32 mouse cellular contexts compared by ENCODE assay signal in genomic region chr2:49929931-49930330, GRCm38 (mm10).
A peak's percentile ranks its signal among the peaks of the same experiment; 100 is the strongest.
DNase-seq lines count a peak whose midpoint lies in the region; ATAC-seq lines count a peak whose summit lies in the region.
"Had no signal": no experiment of that assay in that cellular context is flagged by ENCODE, and none has a peak within 500 bp of the region (broad histone marks: within the 10 kb centered on the region; RNA-seq: fewer than 3 reads in every experiment).

No protein-coding gene starts in this region.

- no peak overlapping the region for H3K9ac ChIP-seq in limb, embryonic 15.5 days
- no peak overlapping the region for H3K9ac ChIP-seq in forebrain, embryonic 13.5 days
- no peak overlapping the region for H3K9ac ChIP-seq in midbrain, embryonic 14.5 days (replicated peaks; ENCODE audit: low read length)
- H3K9ac ChIP-seq: embryonic facial prominence, embryonic 13.5 days; forebrain, postnatal 0 days; heart, embryonic 13.5 days; hindbrain, embryonic 14.5 days had no signal

- no peak overlapping the region for H3K4me3 ChIP-seq in limb, embryonic 15.5 days
- H3K4me3 ChIP-seq in limb, embryonic 10.5 days: no peak overlapping the region
- H3K4me3 ChIP-seq in forebrain, embryonic 13.5 days: no peak overlapping the region
- no peak overlapping the region for H3K4me3 ChIP-seq in midbrain, embryonic 14.5 days (replicated peaks; ENCODE audit: low read depth, low read length)
- H3K4me3 ChIP-seq: embryonic facial prominence, embryonic 13.5 days; erythroblast, embryonic 14.5 days; forebrain, embryonic 10.5 days; gastrocnemius, adult 2 months; heart, embryonic 10.5 days; heart, embryonic 13.5 days had no signal

- WGBS in limb, embryonic 15.5 days: 71% methylated on average over 3 of the region's 3 CpGs
- 64% methylated on average over 3 of the region's 3 CpGs for WGBS in limb, embryonic 10.5 days
- 84% methylated on average over 3 of the region's 3 CpGs for WGBS in forebrain, embryonic 13.5 days
- WGBS in midbrain, embryonic 14.5 days: 79% methylated on average over 3 of the region's 3 CpGs

- H3K4me1 ChIP-seq in limb, embryonic 15.5 days: no peaks in the 10 kb centered on the region
- 0 out of 2 replicates have a peak, but pooled peaks cover 2% of the 10 kb centered on the region for H3K4me1 ChIP-seq in limb, embryonic 10.5 days
- H3K4me1 ChIP-seq in forebrain, embryonic 13.5 days: no peaks in the 10 kb centered on the region
- no peaks in the 10 kb centered on the region for H3K4me1 ChIP-seq in midbrain, embryonic 14.5 days (ENCODE audit: control insufficient read depth, insufficient read depth, low read length)
- H3K4me1 ChIP-seq: forebrain, embryonic 10.5 days; heart, embryonic 10.5 days; heart, embryonic 13.5 days had no signal

- no peaks in the 10 kb centered on the region for H3K9me3 ChIP-seq in limb, embryonic 15.5 days
- H3K9me3 ChIP-seq in limb, embryonic 10.5 days (replicated peaks): no peaks in the 10 kb centered on the region
- no peaks in the 10 kb centered on the region for H3K9me3 ChIP-seq in forebrain, embryonic 13.5 days (replicated peaks)
- H3K9me3 ChIP-seq in midbrain, embryonic 14.5 days (ENCODE audit: control insufficient read depth, low read length): 0 out of 2 replicates have a peak, but pooled peaks cover 3% of the 10 kb centered on the region
- H3K9me3 ChIP-seq: embryonic facial prominence, embryonic 13.5 days; forebrain, embryonic 10.5 days; heart, embryonic 10.5 days; heart, embryonic 13.5 days had no signal

- ATAC-seq in limb, embryonic 15.5 days (ENCODE audit: insufficient number of reproducible peaks, low FRiP score, low TSS enrichment, low read depth): 0 out of 2 replicates have a peak, but pooled peaks have one; percentile 14
- no peak for ATAC-seq in forebrain, embryonic 13.5 days
- ATAC-seq in midbrain, embryonic 14.5 days (ENCODE audit: low FRiP score, low TSS enrichment): no peak
- ATAC-seq: forebrain, embryonic 14.5 days; forebrain, postnatal 0 days; hindbrain, postnatal 0 days; inflammation-experienced regulatory T-cells, adult 6 months; intestine, embryonic 16.5 days had no signal

- no peaks in the 10 kb centered on the region for H3K27me3 ChIP-seq in limb, embryonic 15.5 days
- H3K27me3 ChIP-seq in limb, embryonic 10.5 days (ENCODE audit: low read depth, poor library complexity, severe bottlenecking): no peaks in the 10 kb centered on the region
- H3K27me3 ChIP-seq in forebrain, embryonic 13.5 days: no peaks in the 10 kb centered on the region
- H3K27me3 ChIP-seq in midbrain, embryonic 14.5 days (ENCODE audit: control insufficient read depth, insufficient read depth, low read length): no peaks in the 10 kb centered on the region
- H3K27me3 ChIP-seq: CH12.LX; embryonic facial prominence, embryonic 13.5 days; heart, embryonic 13.5 days had no signal

- H3K27ac ChIP-seq in limb, embryonic 15.5 days: no peak overlapping the region
- no peak overlapping the region for H3K27ac ChIP-seq in limb, embryonic 10.5 days
- H3K27ac ChIP-seq in forebrain, embryonic 13.5 days: no peak overlapping the region
- no peak overlapping the region for H3K27ac ChIP-seq in midbrain, embryonic 14.5 days (replicated peaks; ENCODE audit: low read depth, low read length)
- H3K27ac ChIP-seq: embryonic facial prominence, embryonic 13.5 days; forebrain, embryonic 10.5 days; gastrocnemius, adult 2 months; heart, embryonic 10.5 days; heart, embryonic 13.5 days; hindbrain, embryonic 14.5 days; hindbrain, postnatal 0 days had no signal

- no peak for DNase-seq in limb, embryonic 10.5 days (ENCODE audit: low spot score)
- peak; percentile 86 for DNase-seq in Muller cell, postnatal 12 days (ENCODE audit: inconsistent ontology term)
- DNase-seq in adipocyte (ENCODE audit: low spot score): peak; percentile 29
- DNase-seq in midbrain, embryonic 14.5 days: no peak
- DNase-seq in right cerebral cortex, postnatal 14 days: no peak
- DNase-seq: adrenal gland, adult 2 months; adrenal gland, postnatal 14 days; cerebellum, adult 11 months; cerebellum, adult 2 months; cerebellum, postnatal 10 days; cerebellum, postnatal 36 days; forebrain, postnatal 0 days; gastrocnemius, adult 2 months; gastrocnemius, postnatal 14 days; heart, adult 18-20 months; heart, postnatal 14 days; heart, postnatal 4 days; kidney, adult 18-20 months had no signal

- no peak overlapping the region for H3K4me2 ChIP-seq in limb, embryonic 15.5 days
- no peak overlapping the region for H3K4me2 ChIP-seq in forebrain, embryonic 13.5 days
- H3K4me2 ChIP-seq in midbrain, embryonic 14.5 days (ENCODE audit: low read length): no peak overlapping the region
- H3K4me2 ChIP-seq: embryonic facial prominence, embryonic 13.5 days; heart, embryonic 13.5 days; hindbrain, embryonic 14.5 days had no signal

- no peaks in the 10 kb centered on the region for H3K36me3 ChIP-seq in limb, embryonic 15.5 days
- H3K36me3 ChIP-seq in limb, embryonic 10.5 days: no peaks in the 10 kb centered on the region
- H3K36me3 ChIP-seq in forebrain, embryonic 13.5 days (ENCODE audit: poor library complexity, severe bottlenecking): no peaks in the 10 kb centered on the region
- no peaks in the 10 kb centered on the region for H3K36me3 ChIP-seq in midbrain, embryonic 14.5 days (ENCODE audit: control insufficient read depth, insufficient read depth, low read length)
- H3K36me3 ChIP-seq: embryonic facial prominence, embryonic 13.5 days; forebrain, embryonic 10.5 days; G1E; heart, embryonic 10.5 days; heart, embryonic 13.5 days had no signal

Comparison
In these comparisons a context has a peak if more than half of its experiments do, and no peak if none do; other contexts are left out.
1. DNase-seq: peak in Muller cell, postnatal 12 days (single experiment) and adipocyte (single experiment); none in limb, embryonic 10.5 days (single experiment), midbrain, embryonic 14.5 days (single experiment) and right cerebral cortex, postnatal 14 days (single experiment).